Mouse (Mus musculus) lung, embryonic 14.5 days (tissue): ENCODE results near the gene Olfr1265. TPM values are rescaled to one million over a fixed set of nuclear protein-coding genes. Genes with fewer than 3 reads are reported as not detected.

ENCODE experiments used
- ATAC-seq: fragments of 200-750 bp; cut with Nextera tagmentation; 2 replicates; pipeline ENCODE4 v1.8.0; 2017; ENCODE audit warnings: mild to moderate bottlenecking, moderate TSS enrichment, moderate library complexity; ENCODE audit not compliant: insufficient read depth
- DNase-seq: peaks from one replicate; pipeline ENCODE4 v3.0.0-alpha.2; 2015
- H3K27ac ChIP-seq: fragments of 300-500 bp; sonication (generic); 2 replicates; pipeline ENCODE4 v1.5.1; 2014; ENCODE audit warnings: low read depth, mild to moderate bottlenecking, moderate library complexity
- H3K27me3 ChIP-seq: fragments of 300-500 bp; sonication (generic); 2 replicates; pipeline ENCODE4 v1.6.1; 2014; ENCODE audit warnings: low read length, control low read depth; ENCODE audit not compliant: insufficient read depth
- H3K36me3 ChIP-seq: fragments of 300-500 bp; sonication (generic); 2 replicates; pipeline ENCODE4 v1.6.1; 2014; ENCODE audit warnings: control low read depth; ENCODE audit not compliant: insufficient read depth
- H3K4me1 ChIP-seq: fragments of 300-500 bp; sonication (generic); 2 replicates; pipeline ENCODE4 v1.6.1; 2014; ENCODE audit warnings: antibody characterized with exemption, control low read depth; ENCODE audit not compliant: insufficient read depth
- H3K4me2 ChIP-seq: fragments of 300-500 bp; sonication (generic); 2 replicates; pipeline ENCODE4 v1.6.1; 2014; ENCODE audit warnings: mild to moderate bottlenecking
- H3K4me3 ChIP-seq: fragments of 300-500 bp; sonication (generic); 2 replicates; pipeline ENCODE4 v1.5.1; 2014; ENCODE audit warnings: low read depth, low read length
- H3K9ac ChIP-seq: fragments of 300-500 bp; sonication (generic); 2 replicates; pipeline ENCODE4 v1.6.1; 2014
- H3K9me3 ChIP-seq: fragments of 300-500 bp; sonication (generic); 2 replicates; pipeline ENCODE4 v1.6.1; 2016; ENCODE audit warnings: low read depth, low read length, control low read depth
- CTCF ChIP-seq: IDR thresholded peaks from 2 replicates; pipeline ENCODE4 v1.5.1; 2016; ENCODE audit warnings: antibody characterized with exemption, low read depth
- WGBS: fragments of 180-500 bp; shearing (Covaris S2); extraction: QIAGEN DNeasy Blood & Tissue Kit; methylation state at CpG from one replicate; pipeline ENCODE4 v1.1.7; 2014; 5-methylcytosine and 5-hydroxymethylcytosine counted together
- polyA plus RNA-seq: library from polyadenylated mRNA; unstranded; fragments of >200 nt; fragmentation: Nextera tagmentation; extraction: Ambion mirVana; gene quantifications from 2 replicates; pipeline ENCODE4 v1.2.1, GENCODE M21; 2014

Olfr1265 gene
- not detected in 2 replicates for polyA plus RNA-seq

GRCm38 (mm10) chr2:90035037-90035436 is at the start of gene Olfr1265:
Gene Olfr1265 (plus strand): TSS chr2:90035337.
- Histone ChIP-seq H3K4me3 (no peak within 1 kb of the TSS), H3K27me3 (no peaks in the 10 kb centered on the region), H3K27ac (no peak within 1 kb of the TSS), H3K9ac (no peak within 1 kb of the TSS), H3K4me2 (no peak within 1 kb of the TSS), H3K36me3 (no peaks in the 10 kb centered on the region), H3K4me1 (no peaks in the 10 kb centered on the region), H3K9me3 (no peaks in the 10 kb centered on the region)
- ATAC-seq, result no peak
- DNase-seq, result no peak
- no peak for TF ChIP-seq CTCF

GRCm38 (mm10) chr2:89990921-89991320 is 44.2 kb upstream of the Olfr1265 start, which contains the start of gene Olfr1261:
Gene Olfr1261 (plus strand): TSS chr2:89991221.
- H3K9me3 ChIP-seq, result no peaks in the 10 kb centered on the region
- TF ChIP-seq CTCF, result no peak
- no peak for DNase-seq
- no peak within 1 kb of the TSS for H3K4me2 ChIP-seq
- no peaks in the 10 kb centered on the region for H3K27me3 ChIP-seq
- H3K9ac ChIP-seq, result no peak within 1 kb of the TSS
- H3K4me3 ChIP-seq, result no peak within 1 kb of the TSS
- ATAC-seq, result no peak
- H3K4me1 ChIP-seq, result no peaks in the 10 kb centered on the region
- H3K27ac ChIP-seq, result no peak within 1 kb of the TSS
- no peaks in the 10 kb centered on the region for H3K36me3 ChIP-seq

GRCm38 (mm10) chr2:89999845-90000244 is 35.3 kb upstream of the Olfr1265 start, which contains the start of gene Olfr1262:
Gene Olfr1262 (plus strand): TSS chr2:90000145.
- no peak within 1 kb of the TSS for H3K4me2 ChIP-seq
- no peaks in the 10 kb centered on the region for H3K9me3 ChIP-seq
- H3K4me3 ChIP-seq, result no peak within 1 kb of the TSS
- no peaks in the 10 kb centered on the region for H3K27me3 ChIP-seq
- no peak for TF ChIP-seq CTCF
- DNase-seq, result no peak
- H3K36me3 ChIP-seq, result no peaks in the 10 kb centered on the region
- H3K4me1 ChIP-seq, result no peaks in the 10 kb centered on the region
- H3K9ac ChIP-seq, result no peak within 1 kb of the TSS
- no peak for ATAC-seq
- no peak within 1 kb of the TSS for H3K27ac ChIP-seq

GRCm38 (mm10) chr2:90011831-90012230 is 23.3 kb upstream of the Olfr1265 start, which contains the start of gene Olfr1263:
Gene Olfr1263 (plus strand): TSS chr2:90012131.
- no peak within 1 kb of the TSS for H3K27ac ChIP-seq
- H3K4me3 ChIP-seq, result no peak within 1 kb of the TSS
- no peak for TF ChIP-seq CTCF
- DNase-seq, result no peak
- WGBS, result 70% methylated on average over 2 of the region's 2 CpGs
- no peak within 1 kb of the TSS for H3K4me2 ChIP-seq
- no peak for ATAC-seq
- no peaks in the 10 kb centered on the region for H3K36me3 ChIP-seq
- no peaks in the 10 kb centered on the region for H3K4me1 ChIP-seq
- no peak within 1 kb of the TSS for H3K9ac ChIP-seq
- no peaks in the 10 kb centered on the region for H3K27me3 ChIP-seq
- no peaks in the 10 kb centered on the region for H3K9me3 ChIP-seq

- Histone ChIP-seq H3K4me2 (no peak within 1 kb of the TSS), H3K27ac (no peak within 1 kb of the TSS), H3K4me1 (no peaks in the 10 kb centered on the region), H3K36me3 (no peaks in the 10 kb centered on the region), H3K9me3 (no peaks in the 10 kb centered on the region), H3K9ac (no peak within 1 kb of the TSS), H3K27me3 (no peaks in the 10 kb centered on the region), H3K4me3 (no peak within 1 kb of the TSS)
- no peak for ATAC-seq
- 67% methylated on average over 2 of the region's 2 CpGs for WGBS
- DNase-seq, result no peak
- TF ChIP-seq CTCF, result no peak
Measured at GRCm38 (mm10) chr2:90025477-90025876, 9.7 kb upstream of the Olfr1265 start, which contains the start of gene Olfr1264. Gene Olfr1264 (minus strand): TSS chr2:90025577.

- no peak for TF ChIP-seq CTCF
- Histone ChIP-seq H3K9ac (no peak within 1 kb of the TSS), H3K27ac (no peak within 1 kb of the TSS), H3K4me3 (no peak within 1 kb of the TSS), H3K4me1 (no peaks in the 10 kb centered on the region), H3K27me3 (no peaks in the 10 kb centered on the region), H3K4me2 (no peak within 1 kb of the TSS), H3K36me3 (no peaks in the 10 kb centered on the region), H3K9me3 (no peaks in the 10 kb centered on the region)
- no peak for ATAC-seq
- DNase-seq, result no peak
Measured at GRCm38 (mm10) chr2:90063494-90063893, 28.4 kb downstream of the Olfr1265 start, which contains the start of gene Olfr140. Gene Olfr140 (minus strand): TSS chr2:90063594.

GRCm38 (mm10) chr2:90070065-90070464 is 34.9 kb downstream of the Olfr1265 start:
- Histone ChIP-seq H3K4me2 (no peak overlapping the region), H3K9ac (no peak overlapping the region), H3K4me1 (no peaks in the 10 kb centered on the region), H3K27ac (no peak overlapping the region), H3K27me3 (no peaks in the 10 kb centered on the region), H3K9me3 (no peaks in the 10 kb centered on the region), H3K36me3 (no peaks in the 10 kb centered on the region), H3K4me3 (no peak overlapping the region)
- TF ChIP-seq CTCF, result no peak
- WGBS, result 45% methylated on average over 2 of the region's 2 CpGs
- ATAC-seq (no peak), DNase-seq (no peak)

Other genes with a start within 250 kb of the Olfr1265 start
- gene Olfr1254, start 241.7 kb upstream of the Olfr1265 start, polyA plus RNA-seq, result not detected in 2 replicates
- gene Olfr1255, start 223.3 kb upstream of the Olfr1265 start, polyA plus RNA-seq, result not detected in 2 replicates
- not detected in 2 replicates for gene Olfr1256, start 193.8 kb upstream of the Olfr1265 start, polyA plus RNA-seq
- not detected in 2 replicates for gene Olfr48, start 187.1 kb upstream of the Olfr1265 start, polyA plus RNA-seq
- not detected in 2 replicates for gene Olfr1257, start 156.9 kb upstream of the Olfr1265 start, polyA plus RNA-seq
- gene Olfr1258, start 108.0 kb upstream of the Olfr1265 start, polyA plus RNA-seq, result not detected in 2 replicates
- not detected in 2 replicates for gene Olfr1259, start 86.7 kb upstream of the Olfr1265 start, polyA plus RNA-seq
- not detected in 2 replicates for gene Olfr1260, start 61.0 kb upstream of the Olfr1265 start, polyA plus RNA-seq
- gene Olfr1261, start 44.1 kb upstream of the Olfr1265 start, polyA plus RNA-seq, result not detected in 2 replicates
- gene Olfr1262, start 35.2 kb upstream of the Olfr1265 start, polyA plus RNA-seq, result not detected in 2 replicates
- gene Olfr1263, start 23.2 kb upstream of the Olfr1265 start, polyA plus RNA-seq, result not detected in 2 replicates
- gene Olfr1264, start 9.8 kb upstream of the Olfr1265 start, polyA plus RNA-seq, result not detected in 2 replicates
- not detected in 2 replicates for gene Olfr140, start 28.3 kb downstream of the Olfr1265 start, polyA plus RNA-seq
- gene Olfr1269, start 86.1 kb downstream of the Olfr1265 start, polyA plus RNA-seq, result not detected in 2 replicates
- not detected in 2 replicates for gene Olfr32, start 107.0 kb downstream of the Olfr1265 start, polyA plus RNA-seq
- gene Olfr1270, start 117.8 kb downstream of the Olfr1265 start, polyA plus RNA-seq, result not detected in 2 replicates
- gene Olfr1506, start 189.2 kb downstream of the Olfr1265 start, polyA plus RNA-seq, result not detected in 2 replicates
- not detected in 2 replicates for gene Olfr142, start 222.3 kb downstream of the Olfr1265 start, polyA plus RNA-seq
- gene Olfr1271, start 235.7 kb downstream of the Olfr1265 start, polyA plus RNA-seq, result not detected in 2 replicates